Mouse (Mus musculus) layer of hippocampus, postnatal 10 days (tissue): ENCODE measurements at regions not wholly inside any gene's neighbourhood (a gene's known extent, or its start where the extent isn't known, plus 50 kb on each side); places are given as distances from the start of the nearest gene placed in this dataset.
"Not testable (repeated sequence)": the region's sequence is repeated elsewhere in the genome, so short reads cannot be mapped to it uniquely, and the experiment has no call there.

Experiments
- DNase-seq, 2 experiments: peaks; one replicate each; pipeline ENCODE4 v3.0.0; 2021; ENCODE audit warnings: low spot score in 2 of 2

GRCm38 (mm10) chr7:59891363-59891762 is 113.5 kb downstream of the Snurf start:
- DNase-seq = not testable (repeated sequence)

GRCm38 (mm10) chr7:59858480-59858879 is 146.4 kb downstream of the Snurf start:
- DNase-seq = peak; percentile 5 to 12
